Mouse (Mus musculus): Measurements from ENCODE around the gene Ndufaf8. TPM values are rescaled to one million over a fixed set of nuclear protein-coding genes. Genes with fewer than 3 reads are reported as not detected.

Ndufaf8 gene
- polyA plus RNA-seq, 1 experiment: 50.7 TPM

- Histone ChIP-seq H3K4me1 (ENCODE audit: control insufficient read depth, insufficient read depth, low read length) (peaks cover 32% of the 10 kb centered on the region), H3K4me3 (replicated peaks; ENCODE audit: insufficient read depth, low read depth, low read length) (no peak overlapping the region), H3K27me3 (ENCODE audit: control insufficient read depth, insufficient read depth, low read length) (no peaks in the 10 kb centered on the region), H3K27ac (ENCODE audit: insufficient read depth, low read length) (no peak overlapping the region)
- no peak for TF ChIP-seq POLR2A (IDR thresholded peaks at IDR 0.05; ENCODE audit: borderline replicate concordance, insufficient read depth, low read length)
- TF ChIP-seq CTCF (IDR thresholded peaks at IDR 0.05; ENCODE audit: borderline replicate concordance, insufficient read depth, low read depth, low read length): no peak
- 75% methylated on average over 5 of the region's 5 CpGs for WGBS
- no peak for DNase-seq
These were observed 35.4 kb upstream of the Ndufaf8 start for GRCm38 (mm10) chr11:120063326-120063725.

- WGBS: 58% methylated on average over 13 of the region's 13 CpGs
- no peak overlapping the region for H3K27ac ChIP-seq (ENCODE audit: insufficient read depth, low read length)
- DNase-seq: no peak
These were observed 34.6 kb upstream of the Ndufaf8 start for GRCm38 (mm10) chr11:120064006-120064667.

GRCm38 (mm10) chr11:120064668-120065040, 34.1 kb upstream of the Ndufaf8 start:
- 73% methylated on average over 11 of the region's 11 CpGs for WGBS
- no peaks in the 10 kb centered on the region for H3K27me3 ChIP-seq (ENCODE audit: control insufficient read depth, insufficient read depth, low read length)
- no peak overlapping the region for H3K27ac ChIP-seq (ENCODE audit: insufficient read depth, low read length)
- no peak for TF ChIP-seq POLR2A (IDR thresholded peaks at IDR 0.05; ENCODE audit: borderline replicate concordance, insufficient read depth, low read length)
- DNase-seq: no peak
- no peak overlapping the region for H3K4me3 ChIP-seq (replicated peaks; ENCODE audit: insufficient read depth, low read depth, low read length)
- H3K4me1 ChIP-seq (ENCODE audit: control insufficient read depth, insufficient read depth, low read length): peaks cover 24% of the 10 kb centered on the region

More at GRCm38 (mm10) chr11:120064006-120064667, 34.6 kb upstream of the Ndufaf8 start:
- Histone ChIP-seq H3K4me3 (replicated peaks; ENCODE audit: insufficient read depth, low read depth, low read length) (no peak overlapping the region), H3K4me1 (ENCODE audit: control insufficient read depth, insufficient read depth, low read length) (peaks cover 29% of the 10 kb centered on the region), H3K27me3 (ENCODE audit: control insufficient read depth, insufficient read depth, low read length) (no peaks in the 10 kb centered on the region)
- TF ChIP-seq POLR2A (IDR thresholded peaks at IDR 0.05; ENCODE audit: borderline replicate concordance, insufficient read depth, low read length) (no peak), CTCF (IDR thresholded peaks at IDR 0.05; ENCODE audit: borderline replicate concordance, insufficient read depth, low read depth, low read length) (no peak)

- peaks cover 23% of the 10 kb centered on the region for H3K4me1 ChIP-seq (ENCODE audit: control insufficient read depth, insufficient read depth, low read length)
- H3K27ac ChIP-seq (ENCODE audit: insufficient read depth, low read length): 0 out of 2 replicates have a peak overlapping the region, but pooled peaks have one; percentile 8
- WGBS: 22% methylated on average over 10 of the region's 10 CpGs
- H3K27me3 ChIP-seq (ENCODE audit: control insufficient read depth, insufficient read depth, low read length): no peaks in the 10 kb centered on the region
- no peak overlapping the region for H3K4me3 ChIP-seq (replicated peaks; ENCODE audit: insufficient read depth, low read depth, low read length)
- peak; percentile 80 for TF ChIP-seq CTCF (IDR thresholded peaks at IDR 0.05; ENCODE audit: borderline replicate concordance, insufficient read depth, low read depth, low read length)
- no peak for TF ChIP-seq POLR2A (IDR thresholded peaks at IDR 0.05; ENCODE audit: borderline replicate concordance, insufficient read depth, low read length)
- DNase-seq: peak; percentile 68 to 74
These were observed 33.4 kb upstream of the Ndufaf8 start for GRCm38 (mm10) chr11:120065291-120065690.

- peaks cover 15% of the 10 kb centered on the region for H3K4me1 ChIP-seq (ENCODE audit: control insufficient read depth, insufficient read depth, low read length)
- DNase-seq: peak in 1 of 2 experiments; percentile 29
- WGBS: 73% methylated on average over 17 of the region's 17 CpGs
These were observed 30.9 kb upstream of the Ndufaf8 start for GRCm38 (mm10) chr11:120067834-120068233.

GRCm38 (mm10) chr11:120069261-120069660, 29.5 kb upstream of the Ndufaf8 start:
- DNase-seq: no peak
- 52% methylated on average over 11 of the region's 11 CpGs for WGBS

More at GRCm38 (mm10) chr11:120067834-120068233, 30.9 kb upstream of the Ndufaf8 start:
- H3K27me3 ChIP-seq (ENCODE audit: control insufficient read depth, insufficient read depth, low read length): no peaks in the 10 kb centered on the region
- no peak overlapping the region for H3K27ac ChIP-seq (ENCODE audit: insufficient read depth, low read length)
- no peak overlapping the region for H3K4me3 ChIP-seq (replicated peaks; ENCODE audit: insufficient read depth, low read depth, low read length)
- peak; percentile 31; the same call in 1 of the 2 replicates for TF ChIP-seq CTCF (IDR thresholded peaks at IDR 0.05; ENCODE audit: borderline replicate concordance, insufficient read depth, low read depth, low read length)
- no peak for TF ChIP-seq POLR2A (IDR thresholded peaks at IDR 0.05; ENCODE audit: borderline replicate concordance, insufficient read depth, low read length)

GRCm38 (mm10) chr11:120070286-120070930, 28.3 kb upstream of the Ndufaf8 start:
- DNase-seq: no peak
- no peak for TF ChIP-seq POLR2A (IDR thresholded peaks at IDR 0.05; ENCODE audit: borderline replicate concordance, insufficient read depth, low read length)
- no peak for TF ChIP-seq CTCF (IDR thresholded peaks at IDR 0.05; ENCODE audit: borderline replicate concordance, insufficient read depth, low read depth, low read length)
- H3K4me3 ChIP-seq (replicated peaks; ENCODE audit: insufficient read depth, low read depth, low read length): no peak overlapping the region
- H3K4me1 ChIP-seq (ENCODE audit: control insufficient read depth, insufficient read depth, low read length): peaks cover 11% of the 10 kb centered on the region
- no peak overlapping the region for H3K27ac ChIP-seq (ENCODE audit: insufficient read depth, low read length)
- 85% methylated on average over 27 of the region's 27 CpGs for WGBS
- no peaks in the 10 kb centered on the region for H3K27me3 ChIP-seq (ENCODE audit: control insufficient read depth, insufficient read depth, low read length)

More at GRCm38 (mm10) chr11:120069261-120069660, 29.5 kb upstream of the Ndufaf8 start:
- Histone ChIP-seq H3K4me1 (ENCODE audit: control insufficient read depth, insufficient read depth, low read length) (peaks cover 15% of the 10 kb centered on the region), H3K4me3 (replicated peaks; ENCODE audit: insufficient read depth, low read depth, low read length) (no peak overlapping the region), H3K27me3 (ENCODE audit: control insufficient read depth, insufficient read depth, low read length) (no peaks in the 10 kb centered on the region), H3K27ac (ENCODE audit: insufficient read depth, low read length) (no peak overlapping the region)
- no peak for TF ChIP-seq CTCF (IDR thresholded peaks at IDR 0.05; ENCODE audit: borderline replicate concordance, insufficient read depth, low read depth, low read length)
- TF ChIP-seq POLR2A (IDR thresholded peaks at IDR 0.05; ENCODE audit: borderline replicate concordance, insufficient read depth, low read length): no peak

GRCm38 (mm10) chr11:120071065-120071464, 27.7 kb upstream of the Ndufaf8 start:
- Histone ChIP-seq H3K27me3 (ENCODE audit: control insufficient read depth, insufficient read depth, low read length) (no peaks in the 10 kb centered on the region), H3K27ac (ENCODE audit: insufficient read depth, low read length) (no peak overlapping the region), H3K4me3 (replicated peaks; ENCODE audit: insufficient read depth, low read depth, low read length) (no peak overlapping the region), H3K4me1 (ENCODE audit: control insufficient read depth, insufficient read depth, low read length) (peaks cover 4% of the 10 kb centered on the region; the same call in 1 of the 2 replicates)
- no peak for DNase-seq
- no peak for TF ChIP-seq POLR2A (IDR thresholded peaks at IDR 0.05; ENCODE audit: borderline replicate concordance, insufficient read depth, low read length)
- no peak for TF ChIP-seq CTCF (IDR thresholded peaks at IDR 0.05; ENCODE audit: borderline replicate concordance, insufficient read depth, low read depth, low read length)
- WGBS: 50% methylated on average over 12 of the region's 12 CpGs
